Mouse (Mus musculus) embryonic facial prominence, embryonic 13.5 days (tissue): ENCODE results near the gene Tecr. TPM values are rescaled to one million over a fixed set of nuclear protein-coding genes. Genes with fewer than 3 reads are reported as not detected.

Experiments
- polyA plus RNA-seq: library from polyadenylated mRNA; unstranded; fragments of >200 nt; fragmentation: Nextera tagmentation; extraction: Ambion mirVana; gene quantifications from 2 replicates; pipeline ENCODE4 v1.2.1, GENCODE M21; 2015

Gene Tecr
- polyA plus RNA-seq, 1 experiment from 2014 or later = 624 TPM

Other genes starting within 250 kb of the Tecr start
- gene Clgn, start 218.1 kb downstream of the Tecr start, polyA plus RNA-seq = 2.8 and 3.5 TPM in 2 replicates
- gene Scoc, start 149.6 kb downstream of the Tecr start, polyA plus RNA-seq = 133 and 138 TPM in 2 replicates
- 0.23 TPM in 1 of 2 replicates, not detected in the other for gene Olfr370, start 72.2 kb downstream of the Tecr start, polyA plus RNA-seq
- gene Ndufb7, start 41.3 kb downstream of the Tecr start, polyA plus RNA-seq = 304 and 312 TPM in 2 replicates
- 63.2 and 68.8 TPM in 2 replicates for gene Dnajb1, start 222 bp upstream of the Tecr start, polyA plus RNA-seq
- gene Gipc1, start 44.7 kb upstream of the Tecr start, polyA plus RNA-seq = 186 and 190 TPM in 2 replicates
- 1.5 and 2.1 TPM in 2 replicates for gene Ptger1, start 58.7 kb upstream of the Tecr start, polyA plus RNA-seq
- gene Pkn1, start 91.2 kb upstream of the Tecr start, polyA plus RNA-seq = 23.5 and 24.0 TPM in 2 replicates
- gene Ddx39, start 107.2 kb upstream of the Tecr start, polyA plus RNA-seq = 131 and 148 TPM in 2 replicates
- 27.1 and 27.7 TPM in 2 replicates for gene Adgre5, start 133.4 kb upstream of the Tecr start, polyA plus RNA-seq